Mouse (Mus musculus) brain, embryonic 14.5 days (tissue): ENCODE measurements around the gene Caap1. TPM values are rescaled to one million over a fixed set of nuclear protein-coding genes. Genes with fewer than 3 reads are reported as not detected.

ENCODE experiments used
- DNase-seq: peaks from one replicate; pipeline ENCODE4 v3.0.0-alpha.2; 2011; ENCODE audit warnings: low read depth
- CTCF ChIP-seq: fragments of 200-500 bp; IDR thresholded peaks from 2 replicates; pipeline ENCODE4 v1.5.1; 2012; ENCODE audit warnings: inconsistent platforms, mild to moderate bottlenecking, moderate library complexity, borderline replicate concordance; ENCODE audit not compliant: insufficient read depth, insufficient read length; ENCODE audit errors: extremely low read depth
- POLR2A ChIP-seq: fragments of 200-500 bp; IDR thresholded peaks from 2 replicates; pipeline ENCODE4 v1.6.1; 2012; ENCODE audit warnings: mild to moderate bottlenecking, inconsistent platforms, borderline replicate concordance; ENCODE audit not compliant: poor library complexity, insufficient read depth, insufficient read length, severe bottlenecking; ENCODE audit errors: extremely low read depth
- polyA plus RNA-seq: library from polyadenylated mRNA; depleted of rRNA; stranded (reverse); fragments of >200 nt; gene quantifications from 2 replicates; pipeline ENCODE4 v1.2.3, GENCODE M21; 2012

Gene Caap1
- polyA plus RNA-seq, 1 experiment: 14.7 TPM

DNA sequence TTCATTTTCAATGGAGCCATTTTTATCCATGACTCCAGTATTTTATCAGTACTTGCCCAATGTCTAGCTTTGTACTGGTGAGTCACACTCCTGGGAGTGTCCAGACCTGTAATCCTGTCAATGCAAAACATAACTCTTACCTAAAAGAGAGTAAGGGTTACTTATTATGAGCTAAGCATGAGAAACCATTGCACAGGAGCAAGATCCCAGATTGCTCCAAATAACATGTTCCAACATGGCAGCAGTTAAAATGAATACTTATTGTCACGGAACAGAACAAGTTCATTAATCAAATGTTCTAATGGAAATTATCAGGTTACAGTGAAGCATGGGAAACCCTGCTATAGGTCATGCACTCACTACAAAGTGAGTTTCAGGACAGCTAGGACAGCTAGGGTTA lies 3.7 kb upstream of the Caap1 start:
- DNase-seq: no peak
- no peak for TF ChIP-seq CTCF
- no peak for TF ChIP-seq POLR2A

DNA sequence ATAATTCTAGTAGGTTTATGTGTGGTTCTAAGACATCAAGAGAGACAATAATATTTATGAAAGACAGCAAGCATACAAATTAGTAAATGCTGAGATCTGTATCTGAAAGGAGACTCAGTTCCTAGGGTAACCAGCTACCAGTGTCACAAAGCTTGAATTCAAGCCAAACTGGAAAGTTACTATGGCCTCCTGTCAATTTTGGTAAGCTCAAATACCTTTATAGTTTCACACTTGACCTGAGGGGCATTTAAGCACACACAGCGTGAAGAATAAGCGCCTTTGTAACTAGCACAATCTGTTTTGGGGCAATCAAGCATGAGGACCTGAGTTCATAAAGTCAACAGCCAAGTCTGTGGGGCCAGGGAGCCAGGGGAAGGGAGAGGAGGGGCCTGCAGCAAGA lies 2.7 kb upstream of the Caap1 start:
- DNase-seq: no peak
- no peak for TF ChIP-seq POLR2A
- TF ChIP-seq CTCF: no peak

DNA sequence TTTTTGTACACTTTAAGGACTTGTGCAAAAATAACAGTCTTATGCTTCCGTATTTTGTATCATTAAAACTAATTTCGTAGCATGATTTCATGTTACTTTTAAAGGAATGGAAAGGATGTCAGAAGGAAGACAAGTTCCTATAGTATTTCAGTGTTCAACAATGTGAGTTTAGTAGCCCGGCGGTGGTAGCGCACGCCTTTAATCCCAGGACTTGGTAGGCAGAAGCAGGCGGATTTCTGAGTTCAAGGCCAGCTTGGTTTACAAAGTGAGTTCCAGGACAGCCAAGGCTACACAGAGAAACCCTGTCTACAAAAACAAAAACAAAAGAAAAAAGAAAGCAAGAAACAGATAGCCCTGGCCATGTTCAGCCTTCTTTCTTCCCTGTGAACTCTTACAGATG lies 549 bp upstream of the Caap1 start:
- DNase-seq: no peak
- TF ChIP-seq CTCF: no peak
- no peak for TF ChIP-seq POLR2A

DNA sequence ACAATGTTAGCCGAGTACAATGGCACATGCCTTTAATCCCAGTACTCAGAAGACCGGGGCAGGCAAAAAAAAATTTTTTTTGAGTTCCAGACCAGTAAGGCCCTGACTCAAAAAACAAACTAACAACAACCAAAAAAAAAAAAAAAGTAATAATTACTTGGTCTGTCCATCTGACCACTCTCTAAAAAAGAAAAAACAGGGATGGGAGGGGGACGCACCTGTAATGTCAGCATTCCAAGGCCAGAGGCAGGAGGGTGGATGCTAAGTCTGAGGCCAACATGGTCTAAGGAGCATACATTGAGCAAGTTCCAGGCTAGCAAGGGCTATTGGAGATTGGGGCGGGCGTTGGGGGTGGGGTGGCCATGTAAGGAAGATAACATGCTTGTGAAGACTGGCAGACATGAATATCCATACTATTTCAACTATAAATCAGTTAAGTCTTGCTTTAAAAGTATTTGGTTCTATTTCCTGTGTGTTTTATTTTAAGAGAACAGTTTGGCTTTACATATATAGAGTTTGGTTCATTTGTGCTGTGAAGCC lies 1.6 kb downstream of the Caap1 start:
- DNase-seq: no peak
- TF ChIP-seq CTCF (no peak), POLR2A (no peak)

DNA sequence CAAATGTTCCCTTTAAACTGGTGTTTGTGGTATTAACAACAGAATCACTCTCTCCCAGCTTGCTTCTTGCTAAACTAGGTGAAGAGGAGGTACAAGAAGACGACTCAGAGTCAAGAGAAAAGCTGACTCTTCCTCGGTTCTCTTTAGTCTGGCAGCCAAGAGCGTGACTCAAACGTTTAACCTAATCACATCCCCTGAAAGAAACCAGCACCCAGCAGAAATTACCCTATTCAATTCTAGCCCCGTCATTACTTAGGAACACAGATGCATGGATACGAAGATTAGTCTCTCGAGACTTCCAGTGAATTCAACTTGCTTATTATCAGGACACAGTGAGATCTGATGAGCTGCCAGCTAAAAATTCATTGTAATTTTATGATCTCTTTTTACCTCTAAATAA lies 12.3 kb downstream of the Caap1 start:
- TF ChIP-seq POLR2A (no peak), CTCF (no peak)
- DNase-seq: no peak

DNA sequence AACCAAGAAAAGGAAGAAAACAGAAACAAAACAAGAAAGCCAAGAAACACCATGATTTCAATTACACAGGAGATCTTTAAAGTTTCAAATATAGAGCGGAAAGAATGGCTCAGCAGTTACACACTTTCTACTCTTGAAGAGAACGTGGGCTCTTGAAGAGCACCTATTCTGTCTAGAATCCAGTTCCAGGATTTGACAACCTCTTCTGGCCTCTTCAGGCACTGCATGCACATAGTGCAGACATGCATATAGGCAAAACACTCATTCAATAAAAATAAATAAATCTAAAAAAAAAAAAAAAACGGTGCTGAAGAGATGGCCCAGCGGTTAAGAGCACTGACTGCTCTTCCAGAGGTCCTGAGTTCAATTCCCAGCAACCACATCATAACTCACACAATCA lies 13.6 kb downstream of the Caap1 start:
- DNase-seq: no peak
- TF ChIP-seq CTCF (no peak), POLR2A (no peak)

DNA sequence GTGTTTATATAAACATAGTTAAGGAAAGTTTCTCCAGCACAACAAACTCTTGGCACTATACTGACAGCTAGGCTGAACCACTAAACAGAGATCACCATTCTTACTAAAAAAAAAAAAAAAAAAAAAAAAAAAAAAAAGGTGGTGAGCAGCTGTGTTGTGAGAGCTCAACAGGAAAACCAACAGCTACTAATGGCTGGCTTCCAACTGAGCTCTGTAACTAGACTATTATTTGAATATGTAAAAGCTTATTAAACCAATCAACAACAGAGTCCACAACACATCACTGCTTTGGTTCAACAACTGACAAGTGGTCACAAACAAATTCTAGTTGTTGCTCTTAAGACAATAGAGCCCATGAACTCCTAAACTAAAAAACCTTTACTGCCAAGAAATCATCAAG lies 23.4 kb downstream of the Caap1 start:
- TF ChIP-seq POLR2A (no peak), CTCF (no peak)
- DNase-seq: peak; percentile 62

DNA sequence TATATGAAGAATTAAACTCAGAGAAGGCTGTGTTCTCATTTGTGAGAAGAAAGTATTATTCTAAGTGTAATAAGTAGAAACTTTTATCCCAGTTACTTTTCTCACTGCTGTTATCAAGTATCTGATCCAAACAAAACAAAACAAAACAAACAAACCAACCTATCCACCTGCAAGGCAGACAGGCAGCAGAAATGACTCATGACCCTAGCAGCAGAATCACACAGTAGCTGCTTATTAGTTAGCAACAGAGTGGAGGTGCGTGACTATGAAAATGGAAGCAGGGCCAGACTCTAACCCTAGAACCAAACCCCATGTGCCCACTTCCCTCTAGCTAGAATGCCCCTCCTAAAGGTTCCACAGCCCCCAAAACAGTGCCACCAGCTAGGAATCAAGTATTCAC lies 27.1 kb downstream of the Caap1 start:
- TF ChIP-seq CTCF (no peak), POLR2A (no peak)
- DNase-seq: no peak

DNA sequence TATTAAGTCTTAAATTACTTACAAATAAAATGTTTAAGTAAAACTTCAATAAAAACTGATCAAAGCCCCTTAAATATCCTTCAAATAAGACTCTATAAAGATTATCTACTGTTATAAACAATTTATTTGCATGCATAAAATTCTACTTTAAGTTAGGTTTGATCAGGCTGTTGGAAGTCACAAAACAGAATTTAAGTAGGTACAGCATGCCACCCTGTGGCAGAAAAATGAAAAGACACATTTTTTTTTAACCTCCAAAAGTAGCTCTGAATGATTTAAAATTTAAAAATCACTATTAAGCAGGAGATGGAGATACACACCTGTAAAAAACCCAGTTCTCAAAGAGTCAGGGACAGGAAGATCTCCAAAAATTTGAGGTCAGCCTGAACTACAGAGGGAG lies 33.3 kb downstream of the Caap1 start:
- peak; percentile 55 for DNase-seq
- no peak for TF ChIP-seq POLR2A

DNA sequence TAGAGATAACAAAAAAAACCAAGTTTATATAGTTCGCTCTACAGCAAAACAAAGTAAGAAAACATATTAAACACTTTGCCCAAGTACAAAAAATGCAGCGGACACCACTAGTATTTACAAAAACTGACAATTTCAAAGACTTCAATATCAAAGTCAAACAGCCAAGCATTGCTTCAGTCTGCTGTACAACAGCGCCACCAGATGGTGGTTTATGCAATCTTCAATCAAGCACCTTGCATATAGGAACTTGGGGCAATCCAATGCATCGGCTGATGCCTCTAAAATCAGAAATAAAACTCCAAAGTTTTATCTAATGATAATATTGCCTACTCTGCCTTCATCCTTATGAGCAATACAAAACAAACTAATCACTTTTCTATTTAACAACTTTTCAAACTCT lies 39.0 kb downstream of the Caap1 start:
- TF ChIP-seq CTCF (peak; percentile 68; the same call in 1 of the 2 replicates), POLR2A (no peak)
- peak; percentile 89 for DNase-seq

DNA sequence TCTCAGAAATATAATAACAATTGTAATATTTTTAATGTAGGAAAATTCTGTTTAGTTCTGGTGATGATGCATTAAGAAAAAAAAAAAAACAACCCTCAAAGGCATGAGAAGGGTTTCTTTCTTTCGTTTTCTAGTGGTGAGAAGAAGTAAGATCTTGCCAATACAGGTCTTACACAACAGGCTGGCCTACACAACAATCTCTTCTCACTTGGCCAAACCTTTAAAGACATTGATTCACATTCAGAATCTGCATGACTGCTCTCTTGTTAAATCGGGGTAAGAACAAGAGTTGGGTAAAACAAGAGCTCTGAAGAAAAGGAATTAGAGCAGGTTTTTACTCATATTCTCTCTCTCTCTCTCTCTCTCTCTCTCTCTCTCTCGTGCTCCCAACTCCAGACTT lies 41.2 kb downstream of the Caap1 start:
- DNase-seq: no peak
- no peak for TF ChIP-seq CTCF
- TF ChIP-seq POLR2A: no peak

DNA sequence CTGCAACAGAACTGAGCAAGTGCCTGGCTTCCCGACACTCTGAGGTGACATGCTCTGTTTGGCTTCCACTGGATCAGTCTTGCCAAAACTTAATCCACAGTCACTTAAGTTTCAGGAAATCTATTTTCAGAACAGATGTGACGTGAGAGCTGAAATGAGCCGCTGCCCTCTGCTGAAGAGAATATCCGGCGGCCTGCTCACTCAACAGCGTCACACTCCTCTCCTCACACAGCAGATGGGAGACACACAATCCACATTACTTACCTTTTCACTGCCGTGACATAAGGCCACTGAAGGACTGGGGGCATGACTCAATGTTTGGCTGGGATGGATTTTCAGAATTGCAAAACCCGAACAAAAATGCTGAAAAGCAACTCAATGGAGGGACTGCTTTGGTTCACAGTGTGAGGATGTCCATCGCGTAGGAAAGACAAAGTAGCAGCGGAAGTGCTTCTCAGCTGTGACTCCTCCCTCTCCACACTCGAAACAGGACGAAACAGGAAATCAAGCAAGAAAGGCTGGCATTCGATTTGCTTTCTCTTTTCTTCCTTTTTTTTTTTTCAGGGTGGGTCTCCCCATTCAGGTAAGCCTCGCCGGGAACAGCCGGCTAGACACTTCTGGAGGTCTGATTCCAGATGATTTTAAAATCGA lies 79.7 kb downstream of the Caap1 start:
- DNase-seq: peak; percentile 53
- no peak for TF ChIP-seq CTCF
- TF ChIP-seq POLR2A: no peak
